Mouse (Mus musculus) G1E-ER4 (cell line): ENCODE data around the gene Cnot1. TPM values are rescaled to one million over a fixed set of nuclear protein-coding genes. Genes with fewer than 3 reads are reported as not detected.

Source experiments
- GATA1 ChIP-seq: IDR thresholded peaks from one replicate; pipeline ENCODE4 v1.8.0; 2012; ENCODE audit warnings: low read length, inconsistent platforms
- polyA plus RNA-seq: library from polyadenylated mRNA; stranded (reverse); fragments of >175 nt; gene quantifications from 2 replicates; pipeline ENCODE4 v1.2.3, GENCODE M21; 2012

The Cnot1 gene
- polyA plus RNA-seq = 85.9 and 137 TPM in 2 replicates

DNA sequence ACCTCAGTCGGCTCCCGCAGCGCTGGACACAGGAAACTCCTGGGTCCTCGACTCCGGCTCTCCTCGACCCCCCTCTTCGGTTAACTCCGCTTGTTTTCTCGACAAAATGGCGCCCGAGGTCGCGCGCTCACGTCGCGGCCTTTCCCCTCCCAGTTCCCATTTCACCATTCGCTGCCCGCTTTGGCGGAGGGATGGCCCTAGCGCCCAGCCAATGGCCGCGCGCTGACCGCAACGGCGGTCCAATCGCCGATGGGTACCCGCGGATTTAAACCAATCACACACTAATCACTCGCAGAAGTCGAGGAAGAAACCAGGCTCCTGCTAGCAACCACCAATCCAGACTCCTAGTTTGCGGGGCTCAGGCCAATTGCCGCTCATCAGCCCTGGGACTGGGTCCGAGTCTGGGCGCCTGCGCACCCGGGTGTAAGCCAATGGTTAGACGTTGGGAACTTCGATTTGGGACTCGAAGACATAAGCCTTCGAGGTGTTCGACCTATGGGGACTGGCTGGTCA lies at the start of gene Cnot1:
Cnot1 (minus strand) TSS at position 134 of the 513 bp plus-strand sequence.
- no peak for TF ChIP-seq GATA1

GRCm38 (mm10) chr8:95854174-95854573 lies 46.9 kb upstream of the Cnot1 start:
- TF ChIP-seq GATA1 = no peak

- no peak for TF ChIP-seq GATA1
Observed at GRCm38 (mm10) chr8:95853102-95853843, 46.0 kb upstream of the Cnot1 start, which contains the start of gene Slc38a7. Gene Slc38a7, minus strand, starts transcription at chr8:95853539.

- TF ChIP-seq GATA1 = no peak
Observed at GRCm38 (mm10) chr8:95852290-95852689, 45.0 kb upstream of the Cnot1 start.

DNA sequence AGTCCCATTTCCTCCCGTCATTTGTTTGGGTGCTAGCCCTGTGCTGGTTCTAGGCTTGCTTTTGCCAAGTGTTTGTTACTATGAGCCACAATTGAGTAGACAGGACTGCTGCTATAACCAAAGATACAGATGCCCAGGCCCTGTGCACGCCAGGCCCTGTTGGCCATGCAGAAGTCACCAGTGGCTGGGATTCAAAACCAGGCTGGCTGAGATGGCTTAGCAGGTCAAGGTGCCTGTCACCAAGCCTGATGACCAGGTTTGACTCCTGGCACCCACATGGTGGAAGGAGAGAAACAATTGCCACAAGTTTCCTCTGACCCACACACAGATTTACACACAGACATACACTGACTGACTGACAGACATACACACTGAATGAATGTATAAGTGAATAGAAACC lies 43.1 kb upstream of the Cnot1 start:
- TF ChIP-seq GATA1 = no peak

GRCm38 (mm10) chr8:95848734-95849464 lies 41.6 kb upstream of the Cnot1 start:
- no peak for TF ChIP-seq GATA1

- TF ChIP-seq GATA1 = peak; percentile 81
Observed at GRCm38 (mm10) chr8:95848061-95848551, 40.8 kb upstream of the Cnot1 start.

DNA sequence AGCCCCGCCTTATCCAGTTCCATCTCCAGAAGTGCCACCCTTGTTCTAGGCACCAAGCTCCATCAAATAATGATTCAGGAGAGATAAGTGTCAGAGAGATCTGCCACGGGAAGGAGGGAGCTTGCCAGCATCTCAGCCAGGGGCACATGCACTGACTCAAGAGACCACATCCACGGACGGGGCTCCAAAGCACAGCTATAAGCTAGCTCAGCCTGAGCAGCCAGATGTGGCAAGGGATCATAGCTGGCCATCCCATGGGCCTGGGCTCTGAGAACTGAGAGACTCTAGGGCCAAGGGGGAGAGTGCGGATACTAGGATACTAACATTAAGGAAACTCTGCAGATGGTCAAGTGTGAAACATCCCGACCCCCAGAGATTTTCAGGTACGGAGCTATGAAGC lies 37.8 kb upstream of the Cnot1 start:
- no peak for TF ChIP-seq GATA1

DNA sequence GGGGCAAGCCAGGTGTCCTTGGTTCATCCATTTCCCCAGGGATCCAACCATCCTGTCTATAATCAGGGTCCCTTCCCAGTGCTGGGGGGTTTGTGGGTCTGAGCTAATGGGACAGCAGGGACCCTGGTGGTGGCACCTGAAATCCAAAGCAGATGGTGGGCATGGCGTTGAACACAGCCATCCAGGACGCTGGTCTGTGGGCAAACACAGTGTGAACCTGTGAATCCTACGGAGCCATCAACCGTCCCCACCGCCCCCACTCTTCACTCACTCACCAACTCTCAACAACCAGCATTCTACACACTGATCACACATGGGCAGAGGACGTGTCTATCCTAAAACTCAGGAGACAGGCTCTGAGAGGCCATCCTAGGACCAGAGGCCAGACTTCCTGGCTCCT lies 36.7 kb upstream of the Cnot1 start:
- no peak for TF ChIP-seq GATA1

- TF ChIP-seq GATA1 = no peak
Observed at GRCm38 (mm10) chr8:95841436-95841835, 34.2 kb upstream of the Cnot1 start.

GRCm38 (mm10) chr8:95839289-95839688 lies 32.0 kb upstream of the Cnot1 start:
- no peak for TF ChIP-seq GATA1

DNA sequence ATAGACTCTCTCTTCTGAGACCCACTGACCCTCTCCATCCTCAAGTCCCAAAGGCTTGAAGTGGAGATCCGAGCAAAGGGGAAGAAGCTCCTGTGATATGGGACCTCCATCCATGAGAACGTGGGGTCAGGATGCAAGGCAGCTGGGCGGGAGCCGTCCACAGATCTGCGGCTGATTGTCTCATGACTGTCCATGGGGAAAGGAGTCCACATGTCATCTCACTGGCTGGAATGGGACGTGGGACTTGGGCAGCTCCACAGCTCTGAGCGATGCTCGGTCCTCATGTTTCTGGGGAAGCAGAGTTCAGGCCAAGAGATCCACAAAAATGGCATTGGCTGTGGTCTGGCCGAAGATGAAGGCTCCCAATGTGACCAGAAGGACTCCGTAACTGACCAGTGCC lies 30.0 kb upstream of the Cnot1 start:
- TF ChIP-seq GATA1 = no peak

DNA sequence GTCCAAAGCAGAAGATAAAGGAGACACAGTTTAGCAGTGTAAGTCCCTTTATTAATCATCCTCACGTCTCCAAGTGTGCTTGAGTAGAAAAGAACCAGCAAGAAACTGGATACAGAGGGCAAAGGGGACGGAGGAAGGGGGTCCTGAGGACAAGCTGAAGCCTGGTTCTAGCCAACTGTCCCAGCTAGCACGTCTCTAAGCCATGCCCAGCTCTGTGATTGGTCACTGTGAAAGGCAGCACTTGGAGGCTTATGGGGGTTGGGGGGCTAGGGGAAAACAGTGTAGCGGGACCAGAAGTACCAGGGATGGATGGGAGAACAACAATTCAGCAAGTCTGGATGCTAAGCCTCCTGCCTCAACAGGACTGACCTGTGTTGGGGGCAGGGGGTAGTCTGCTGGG lies 28.6 kb upstream of the Cnot1 start:
- no peak for TF ChIP-seq GATA1

DNA sequence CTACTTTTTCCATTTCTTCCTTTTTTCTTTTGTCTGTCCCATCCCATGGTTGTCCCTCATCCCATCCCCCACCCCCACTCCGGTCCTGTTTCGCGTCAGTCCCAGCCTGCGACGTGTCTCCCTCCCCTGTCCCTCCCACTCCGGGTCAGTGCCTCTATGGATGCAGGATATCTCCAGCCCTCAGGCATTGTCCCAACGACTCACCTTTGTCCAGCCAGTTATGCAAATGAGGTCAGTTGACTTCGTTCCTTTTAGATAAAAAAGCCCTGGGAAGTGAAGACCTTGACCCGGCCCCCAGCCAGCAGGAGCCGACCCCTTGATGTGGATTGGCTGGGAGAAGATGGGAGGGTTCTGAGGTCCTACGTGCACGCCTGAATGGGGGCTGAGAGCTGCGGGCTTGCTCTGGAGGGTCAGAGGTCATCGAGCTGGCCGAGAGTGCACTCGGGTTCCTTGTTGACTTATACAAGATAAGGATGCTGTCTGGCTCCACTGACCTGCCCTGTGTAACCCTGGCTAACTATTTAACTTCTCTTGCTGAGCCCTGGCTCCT lies 26.2 kb upstream of the Cnot1 start:
- TF ChIP-seq GATA1 = no peak

DNA sequence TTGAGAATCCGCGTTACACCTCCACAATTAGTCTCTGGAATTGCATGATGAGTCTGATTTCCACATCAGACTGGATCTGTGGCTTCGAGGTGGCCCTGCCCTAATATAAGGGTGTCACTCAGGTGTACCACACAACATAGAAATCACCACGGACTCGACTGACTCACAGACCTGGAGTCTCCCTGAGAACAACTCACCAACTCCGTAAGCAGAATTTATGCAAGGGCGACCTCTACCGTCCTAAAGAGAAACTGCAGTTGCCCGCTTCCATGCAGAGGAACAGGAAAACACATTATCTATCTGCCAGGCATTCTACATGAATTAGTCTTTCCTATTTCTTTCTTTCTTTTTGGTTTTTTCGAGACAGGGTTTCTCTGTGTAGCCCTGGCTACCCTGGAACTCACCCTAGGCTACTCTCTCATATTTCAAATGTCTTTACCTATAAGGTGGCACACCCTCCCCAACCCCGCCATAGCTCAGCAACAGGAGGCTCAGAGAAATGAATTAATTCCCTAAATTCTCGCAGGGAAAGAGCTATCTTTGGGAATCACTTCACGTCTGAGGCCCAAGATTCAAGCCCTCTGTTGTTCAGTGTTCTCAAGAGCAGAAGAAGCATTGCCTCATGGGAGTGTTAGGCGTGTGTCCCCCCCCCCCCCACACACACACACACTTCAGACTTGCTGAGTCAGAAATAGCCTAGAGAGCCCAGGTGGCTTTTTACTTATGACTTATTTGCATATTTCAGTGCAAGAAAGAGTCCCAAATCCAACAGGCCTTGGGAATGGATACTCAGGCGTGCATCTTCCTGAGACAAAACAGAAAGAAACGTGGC lies 25.6 kb upstream of the Cnot1 start:
- no peak for TF ChIP-seq GATA1
